Mouse (Mus musculus): ENCODE results near the gene Rasd1. TPM values are rescaled to one million over a fixed set of nuclear protein-coding genes. Genes with fewer than 3 reads are reported as not detected.
"Not testable (repeated sequence)": the region's sequence is repeated elsewhere in the genome, so short reads cannot be mapped to it uniquely, and the experiment has no call there.

The Rasd1 gene
- polyA plus RNA-seq, 1 experiment from 2014 or later: 3.2 TPM

GRCm38 (mm10) chr11:59960476-59961337 lies 4.0 kb downstream of the Rasd1 start:
- H3K27me3 ChIP-seq: peaks cover 29% of the 10 kb centered on the region
- H3K36me3 ChIP-seq: peaks cover 15% of the 10 kb centered on the region; the same call in 1 of the 2 replicates
- peak overlapping the region; percentile 80 for H3K27ac ChIP-seq
- no peaks in the 10 kb centered on the region for H3K9me3 ChIP-seq
- ATAC-seq (ENCODE audit: insufficient number of reproducible peaks, insufficient read depth, low FRiP score, low TSS enrichment): peak; percentile 67; the same call in 1 of the 2 replicates
- peaks cover 54% of the 10 kb centered on the region for H3K4me1 ChIP-seq
- 51% methylated on average over 20 of the region's 20 CpGs for WGBS
- H3K4me3 ChIP-seq: no peak overlapping the region
- H3K9ac ChIP-seq: no peak overlapping the region
- peak overlapping the region; percentile 25; the same call in 1 of the 2 replicates for H3K4me2 ChIP-seq (replicated peaks)

- no peak overlapping the region for H3K4me2 ChIP-seq (replicated peaks)
- no peak for ATAC-seq (ENCODE audit: insufficient number of reproducible peaks, insufficient read depth, low FRiP score, low TSS enrichment)
- no peak overlapping the region for H3K4me3 ChIP-seq
- H3K36me3 ChIP-seq: peaks cover 15% of the 10 kb centered on the region; the same call in 1 of the 2 replicates
- H3K4me1 ChIP-seq: peaks cover 41% of the 10 kb centered on the region
- no peak overlapping the region for H3K27ac ChIP-seq
- H3K9ac ChIP-seq: no peak overlapping the region
- 78% methylated on average over 4 of the region's 4 CpGs for WGBS
- H3K27me3 ChIP-seq: peaks cover 24% of the 10 kb centered on the region
- H3K9me3 ChIP-seq: no peaks in the 10 kb centered on the region
These were observed 5.3 kb downstream of the Rasd1 start for GRCm38 (mm10) chr11:59959453-59959852.

GRCm38 (mm10) chr11:59956749-59957148 lies 8.0 kb downstream of the Rasd1 start:
- Histone ChIP-seq H3K27ac (no peak overlapping the region), H3K9me3 (no peaks in the 10 kb centered on the region), H3K9ac (no peak overlapping the region), H3K4me2 (replicated peaks) (no peak overlapping the region), H3K27me3 (no peaks in the 10 kb centered on the region), H3K4me3 (no peak overlapping the region), H3K4me1 (peaks cover 27% of the 10 kb centered on the region), H3K36me3 (peaks cover 15% of the 10 kb centered on the region; the same call in 1 of the 2 replicates)
- ATAC-seq (ENCODE audit: insufficient number of reproducible peaks, insufficient read depth, low FRiP score, low TSS enrichment): no peak
- WGBS: 47% methylated on average over 6 of the region's 6 CpGs

- H3K36me3 ChIP-seq: peaks cover 8% of the 10 kb centered on the region; the same call in 1 of the 2 replicates
- no peaks in the 10 kb centered on the region for H3K9me3 ChIP-seq
- no peak overlapping the region for H3K27ac ChIP-seq
- no peak for ATAC-seq (ENCODE audit: insufficient number of reproducible peaks, insufficient read depth, low FRiP score, low TSS enrichment)
- no peak overlapping the region for H3K4me2 ChIP-seq (replicated peaks)
- no peak overlapping the region for H3K4me3 ChIP-seq
- no peaks in the 10 kb centered on the region for H3K27me3 ChIP-seq
- no peak overlapping the region for H3K9ac ChIP-seq
- H3K4me1 ChIP-seq: peaks cover 12% of the 10 kb centered on the region; the same call in 1 of the 2 replicates
- WGBS: 77% methylated on average over 14 of the region's 14 CpGs
These were observed 11.9 kb downstream of the Rasd1 start for GRCm38 (mm10) chr11:59952892-59953291.

- Histone ChIP-seq H3K4me3 (peak overlapping the region; percentile 93), H3K4me2 (replicated peaks) (peak overlapping the region; percentile 85), H3K27me3 (no peaks in the 10 kb centered on the region), H3K9me3 (no peaks in the 10 kb centered on the region), H3K27ac (peak overlapping the region; percentile 77), H3K4me1 (peaks cover 11% of the 10 kb centered on the region), H3K9ac (peak overlapping the region; percentile 95), H3K36me3 (no peaks in the 10 kb centered on the region)
- WGBS: 3% methylated on average over 16 of the region's 16 CpGs
- peak; percentile 12; the same call in 1 of the 2 replicates for ATAC-seq (ENCODE audit: insufficient number of reproducible peaks, insufficient read depth, low FRiP score, low TSS enrichment)
These were observed 16.4 kb downstream of the Rasd1 start for GRCm38 (mm10) chr11:59948401-59948767.

GRCm38 (mm10) chr11:59947752-59948400 lies 16.9 kb downstream of the Rasd1 start, which contains the start of gene Med9:
Gene Med9 (plus strand): TSS chr11:59948206.
- H3K9me3 ChIP-seq: no peaks in the 10 kb centered on the region
- H3K4me3 ChIP-seq: peak within 1 kb of the TSS; percentile 93
- H3K36me3 ChIP-seq: no peaks in the 10 kb centered on the region
- peak; percentile 70 for ATAC-seq (ENCODE audit: insufficient number of reproducible peaks, insufficient read depth, low FRiP score, low TSS enrichment)
- no peaks in the 10 kb centered on the region for H3K27me3 ChIP-seq
- peaks cover 11% of the 10 kb centered on the region for H3K4me1 ChIP-seq
- peak within 1 kb of the TSS; percentile 77 for H3K27ac ChIP-seq
- peak within 1 kb of the TSS; percentile 95 for H3K9ac ChIP-seq
- H3K4me2 ChIP-seq (replicated peaks): peak within 1 kb of the TSS; percentile 85
- 1% methylated on average over 43 of the region's 43 CpGs for WGBS

- not testable (repeated sequence) for H3K9me3 ChIP-seq; H3K9ac ChIP-seq; ATAC-seq (ENCODE audit: insufficient number of reproducible peaks, insufficient read depth, low FRiP score, low TSS enrichment); H3K36me3 ChIP-seq; H3K27ac ChIP-seq; H3K27me3 ChIP-seq; H3K4me2 ChIP-seq (replicated peaks); H3K4me3 ChIP-seq
- 90% methylated on average over 9 of the region's 10 CpGs for WGBS
- peaks cover 11% of the 10 kb centered on the region for H3K4me1 ChIP-seq
These were observed 19.9 kb downstream of the Rasd1 start for GRCm38 (mm10) chr11:59944855-59945254.

- Histone ChIP-seq H3K4me3 (no peak overlapping the region), H3K4me2 (replicated peaks) (no peak overlapping the region), H3K27me3 (0 out of 2 replicates have a peak, but pooled peaks cover 6% of the 10 kb centered on the region), H3K4me1 (no peaks in the 10 kb centered on the region), H3K9me3 (0 out of 2 replicates have a peak, but pooled peaks cover 3% of the 10 kb centered on the region), H3K9ac (no peak overlapping the region), H3K27ac (no peak overlapping the region), H3K36me3 (no peaks in the 10 kb centered on the region)
- WGBS: 16% methylated on average over 3 of the region's 3 CpGs
- ATAC-seq (ENCODE audit: insufficient number of reproducible peaks, insufficient read depth, low FRiP score, low TSS enrichment): no peak
These were observed 23.4 kb downstream of the Rasd1 start for GRCm38 (mm10) chr11:59941391-59941790.

- Histone ChIP-seq H3K4me2 (replicated peaks) (no peak overlapping the region), H3K4me3 (no peak overlapping the region), H3K4me1 (no peaks in the 10 kb centered on the region), H3K9me3 (0 out of 2 replicates have a peak, but pooled peaks cover 3% of the 10 kb centered on the region), H3K27me3 (0 out of 2 replicates have a peak, but pooled peaks cover 6% of the 10 kb centered on the region), H3K36me3 (no peaks in the 10 kb centered on the region), H3K9ac (no peak overlapping the region), H3K27ac (no peak overlapping the region)
- ATAC-seq (ENCODE audit: insufficient number of reproducible peaks, insufficient read depth, low FRiP score, low TSS enrichment): no peak
- 71% methylated on average over 3 of the region's 3 CpGs for WGBS
These were observed 24.1 kb downstream of the Rasd1 start for GRCm38 (mm10) chr11:59940645-59941044.

GRCm38 (mm10) chr11:59939821-59940220 lies 24.9 kb downstream of the Rasd1 start:
- 0 out of 2 replicates have a peak, but pooled peaks cover 3% of the 10 kb centered on the region for H3K9me3 ChIP-seq
- no peak overlapping the region for H3K4me2 ChIP-seq (replicated peaks)
- 77% methylated on average over 1 of the region's 1 CpGs for WGBS
- H3K4me1 ChIP-seq: no peaks in the 10 kb centered on the region
- no peak overlapping the region for H3K9ac ChIP-seq
- ATAC-seq (ENCODE audit: insufficient number of reproducible peaks, insufficient read depth, low FRiP score, low TSS enrichment): no peak
- no peaks in the 10 kb centered on the region for H3K36me3 ChIP-seq
- H3K27me3 ChIP-seq: 0 out of 2 replicates have a peak, but pooled peaks cover 6% of the 10 kb centered on the region
- no peak overlapping the region for H3K27ac ChIP-seq
- no peak overlapping the region for H3K4me3 ChIP-seq

GRCm38 (mm10) chr11:59937615-59938014 lies 27.1 kb downstream of the Rasd1 start:
- no peak overlapping the region for H3K9ac ChIP-seq
- no peaks in the 10 kb centered on the region; the same call in 1 of the 2 replicates for H3K4me1 ChIP-seq
- H3K36me3 ChIP-seq: no peaks in the 10 kb centered on the region
- H3K27ac ChIP-seq: no peak overlapping the region
- H3K27me3 ChIP-seq: 0 out of 2 replicates have a peak, but pooled peaks cover 6% of the 10 kb centered on the region
- WGBS: 48% methylated on average over 2 of the region's 2 CpGs
- H3K4me2 ChIP-seq (replicated peaks): no peak overlapping the region
- H3K9me3 ChIP-seq: 0 out of 2 replicates have a peak, but pooled peaks cover 3% of the 10 kb centered on the region
- H3K4me3 ChIP-seq: no peak overlapping the region
- no peak for ATAC-seq (ENCODE audit: insufficient number of reproducible peaks, insufficient read depth, low FRiP score, low TSS enrichment)
